Mouse (Mus musculus) olfactory bulb, adult 2 months (tissue): ENCODE results near the gene Zmiz1. TPM values are rescaled to one million over a fixed set of nuclear protein-coding genes. Genes with fewer than 3 reads are reported as not detected.

Experiments used
- H3K27ac ChIP-seq: fragments of 200-500 bp; 2 replicates; pipeline ENCODE4 v1.5.1; 2012; ENCODE audit warnings: low read depth, low read length; ENCODE audit not compliant: insufficient read depth
- H3K4me1 ChIP-seq: fragments of 200-500 bp; 2 replicates; pipeline ENCODE4 v1.6.1; 2012; ENCODE audit warnings: low read length; ENCODE audit not compliant: control insufficient read depth, insufficient read depth
- H3K4me3 ChIP-seq: fragments of 200-500 bp; 2 replicates; pipeline ENCODE4 v1.5.1; 2012; ENCODE audit warnings: mild to moderate bottlenecking, low read depth, low read length, moderate library complexity; ENCODE audit not compliant: insufficient read depth
- CTCF ChIP-seq: fragments of 200-500 bp; IDR thresholded peaks from 2 replicates; pipeline ENCODE4 v1.5.1; 2012; ENCODE audit warnings: low read depth, mild to moderate bottlenecking, low read length, moderate library complexity; ENCODE audit not compliant: insufficient read depth
- POLR2A ChIP-seq: fragments of 200-500 bp; IDR thresholded peaks from 2 replicates; pipeline ENCODE4 v1.6.1; 2012; ENCODE audit warnings: mild to moderate bottlenecking, low read depth, low read length, moderate library complexity; ENCODE audit not compliant: insufficient read depth
- WGBS: fragments of 180-500 bp; shearing (Covaris S2); methylation state at CpG from one replicate; pipeline ENCODE4 v1.1.7; 2018; 5-methylcytosine and 5-hydroxymethylcytosine counted together
- polyA plus RNA-seq: library from polyadenylated mRNA; stranded (reverse); fragments of >200 nt; gene quantifications from 2 replicates; pipeline ENCODE4 v1.2.4, GENCODE M21; 2012; ENCODE audit warnings: low replicate concordance; ENCODE audit not compliant: missing spikeins, insufficient read depth, insufficient read length

Gene Zmiz1
- polyA plus RNA-seq, 1 experiment = not detected

- WGBS = 83% methylated on average over 11 of the region's 11 CpGs
- TF ChIP-seq CTCF = no peak
- no peak for TF ChIP-seq POLR2A
Observed at GRCm38 (mm10) chr14:25492567-25493279, 33.7 kb downstream of the Zmiz1 start.

GRCm38 (mm10) chr14:25493301-25494241 lies 34.6 kb downstream of the Zmiz1 start:
- no peak overlapping the region for H3K4me3 ChIP-seq
- 46% methylated on average over 22 of the region's 22 CpGs for WGBS
- no peak for TF ChIP-seq CTCF
- TF ChIP-seq POLR2A = no peak
- H3K27ac ChIP-seq = peak overlapping the region; percentile 25; the same call in 1 of the 2 replicates
- H3K4me1 ChIP-seq = peaks cover 56% of the 10 kb centered on the region

More at GRCm38 (mm10) chr14:25492567-25493279, 33.7 kb downstream of the Zmiz1 start:
- H3K4me1 ChIP-seq = peaks cover 62% of the 10 kb centered on the region
- H3K27ac ChIP-seq = peak overlapping the region; percentile 25; the same call in 1 of the 2 replicates
- no peak overlapping the region for H3K4me3 ChIP-seq

- TF ChIP-seq CTCF (no peak), POLR2A (no peak)
- WGBS = 81% methylated on average over 3 of the region's 3 CpGs
- H3K4me1 ChIP-seq = peaks cover 51% of the 10 kb centered on the region
- H3K4me3 ChIP-seq = no peak overlapping the region
- H3K27ac ChIP-seq = no peak overlapping the region
Observed at GRCm38 (mm10) chr14:25494778-25495177, 35.8 kb downstream of the Zmiz1 start.

- no peak overlapping the region for H3K4me3 ChIP-seq
- no peak for TF ChIP-seq POLR2A
- TF ChIP-seq CTCF = no peak
- WGBS = 71% methylated on average over 2 of the region's 2 CpGs
- H3K27ac ChIP-seq = no peak overlapping the region
- H3K4me1 ChIP-seq = peaks cover 50% of the 10 kb centered on the region
Observed at GRCm38 (mm10) chr14:25496116-25496515, 37.1 kb downstream of the Zmiz1 start.

GRCm38 (mm10) chr14:25496989-25497388 lies 38.0 kb downstream of the Zmiz1 start:
- Histone ChIP-seq H3K4me1 (peaks cover 47% of the 10 kb centered on the region), H3K27ac (no peak overlapping the region), H3K4me3 (no peak overlapping the region)
- WGBS = 69% methylated on average over 3 of the region's 3 CpGs
- no peak for TF ChIP-seq POLR2A
- no peak for TF ChIP-seq CTCF

- Histone ChIP-seq H3K4me3 (no peak overlapping the region), H3K27ac (no peak overlapping the region), H3K4me1 (peaks cover 41% of the 10 kb centered on the region)
- TF ChIP-seq POLR2A = no peak
- TF ChIP-seq CTCF = no peak
- WGBS = 64% methylated on average over 8 of the region's 8 CpGs
Observed at GRCm38 (mm10) chr14:25497596-25497995, 38.6 kb downstream of the Zmiz1 start.

- no peak for TF ChIP-seq POLR2A
- TF ChIP-seq CTCF = no peak
- H3K27ac ChIP-seq = no peak overlapping the region
- WGBS = 69% methylated on average over 7 of the region's 7 CpGs
- peaks cover 33% of the 10 kb centered on the region for H3K4me1 ChIP-seq
- no peak overlapping the region for H3K4me3 ChIP-seq
Observed at GRCm38 (mm10) chr14:25498367-25498766, 39.4 kb downstream of the Zmiz1 start.

GRCm38 (mm10) chr14:25499526-25499925 lies 40.5 kb downstream of the Zmiz1 start:
- Histone ChIP-seq H3K27ac (no peak overlapping the region), H3K4me1 (peaks cover 25% of the 10 kb centered on the region), H3K4me3 (no peak overlapping the region)
- WGBS = 81% methylated on average over 3 of the region's 3 CpGs
- TF ChIP-seq POLR2A (no peak), CTCF (no peak)

- no peak for TF ChIP-seq POLR2A
- TF ChIP-seq CTCF = no peak
- Histone ChIP-seq H3K27ac (no peak overlapping the region), H3K4me3 (no peak overlapping the region), H3K4me1 (peaks cover 30% of the 10 kb centered on the region)
- 77% methylated on average over 3 of the region's 3 CpGs for WGBS
Observed at GRCm38 (mm10) chr14:25500511-25501120, 41.6 kb downstream of the Zmiz1 start.
